Mouse (Mus musculus) CD8-positive naive resting alpha-beta T cell, adult 2 months (primary cell): ENCODE results near the gene Gm17174.
"Not testable (repeated sequence)": the region's sequence is repeated elsewhere in the genome, so short reads cannot be mapped to it uniquely, and the experiment has no call there.

Experiments
- DNase-seq, 2 experiments: peaks; one replicate each; pipeline ENCODE4 v3.0.0; 2022; ENCODE audit warnings: low read depth in 2 of 2, low spot score in 2 of 2

Gm17174 gene

GRCm38 (mm10) chr14:51592039-51592438, at the start of gene Gm17174:
TSS of gene Gm17174 (minus strand) at chr14:51592139.
- not testable (repeated sequence) for DNase-seq

DNA sequence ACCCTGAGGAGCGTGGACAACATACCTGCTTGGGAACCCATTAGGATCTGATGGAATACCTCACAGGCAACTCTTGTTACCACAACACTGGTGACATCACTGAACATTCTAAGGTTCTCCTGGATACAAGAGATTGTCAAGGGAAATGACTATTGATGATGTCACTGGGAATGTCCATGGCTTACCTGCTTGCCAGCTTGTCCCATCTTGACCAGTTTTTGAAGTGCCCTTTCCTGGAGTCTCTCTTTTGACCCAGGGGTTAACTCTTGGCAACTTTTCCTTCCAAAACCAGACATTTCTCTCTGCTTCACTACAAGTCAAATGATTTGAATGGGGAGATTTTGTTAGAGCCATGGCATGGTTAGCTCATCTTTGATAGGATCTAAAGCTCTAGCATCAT, 43.6 kb upstream of the Gm17174 start, which contains the start of gene Gm4181:
TSS of gene Gm4181 (minus strand) at position 101 of the 400 bp plus-strand sequence.
- DNase-seq = not testable (repeated sequence)

GRCm38 (mm10) chr14:51632426-51632825, 40.5 kb upstream of the Gm17174 start:
- peak; percentile 6 to 23 for DNase-seq

GRCm38 (mm10) chr14:51611210-51611609, 19.3 kb upstream of the Gm17174 start, which contains the start of gene Gm17078:
TSS of gene Gm17078 (minus strand) at chr14:51611310.
- no peak for DNase-seq

DNA sequence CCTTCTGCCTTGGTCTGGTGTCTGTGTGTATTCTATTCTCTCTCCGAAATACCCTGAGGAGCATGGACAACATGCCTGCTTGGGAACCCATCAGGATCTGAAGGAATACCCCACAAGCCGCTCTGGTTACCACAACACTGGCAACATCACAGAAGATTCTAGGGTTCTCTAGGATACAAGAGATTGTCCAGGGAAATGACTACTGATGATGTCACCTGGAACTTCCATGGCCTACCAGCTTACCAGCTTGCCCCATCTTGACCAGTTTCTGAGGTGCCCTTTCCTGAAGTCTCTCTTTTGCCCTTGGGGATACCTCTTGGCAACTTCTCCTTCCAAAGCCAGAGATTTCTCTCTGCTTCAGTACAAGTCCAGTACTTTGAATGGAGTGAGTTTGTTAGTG, 18.0 kb downstream of the Gm17174 start, which contains the start of gene Gm17175:
TSS of gene Gm17175 (minus strand) at position 101 of the 400 bp plus-strand sequence.
- not testable (repeated sequence) for DNase-seq

DNA sequence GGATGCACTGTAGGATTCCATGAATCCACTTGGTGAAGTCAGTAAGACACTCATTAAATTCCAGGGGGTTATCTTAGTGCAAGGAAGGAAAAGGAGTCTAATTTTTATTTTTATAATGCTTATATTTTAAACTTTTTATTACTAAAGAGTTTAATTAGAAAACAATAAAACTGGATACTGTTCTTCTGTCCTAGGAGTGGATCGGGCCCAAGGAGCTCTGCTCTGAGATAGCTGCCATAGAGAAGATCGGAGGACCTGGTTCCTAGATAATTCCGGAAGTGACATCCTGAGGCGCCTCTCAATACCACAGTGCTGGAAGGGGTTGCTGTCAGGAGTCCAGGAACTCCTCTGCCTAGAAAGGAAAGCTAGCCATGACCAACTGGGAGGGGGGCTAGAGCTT, 39.4 kb downstream of the Gm17174 start, which contains the start of gene Gm5622:
TSS of gene Gm5622 (plus strand) at position 301 of the 400 bp plus-strand sequence.
- no peak for DNase-seq
